Mouse (Mus musculus) intestine, embryonic 14.5 days (tissue): ENCODE measurements at regions not wholly inside any gene's neighbourhood (a gene's known extent, or its start where the extent isn't known, plus 50 kb on each side); places are given as distances from the start of the nearest gene placed in this dataset.
"Not testable (repeated sequence)": the region's sequence is repeated elsewhere in the genome, so short reads cannot be mapped to it uniquely, and the experiment has no call there.

Source experiments
- ATAC-seq: fragments of 200-750 bp; cut with Nextera tagmentation; replicated peaks from 2 replicates; pipeline ENCODE4 v1.8.0; 2017; ENCODE audit warnings: low read depth, moderate number of reproducible peaks, moderate TSS enrichment, moderate library complexity; ENCODE audit not compliant: low FRiP score, low TSS enrichment
- DNase-seq: peaks from one replicate; pipeline ENCODE4 v3.0.0-alpha.2; 2018; ENCODE audit warnings: low spot score
- H3K27ac ChIP-seq: fragments of 300-500 bp; sonication (generic); 2 replicates; pipeline ENCODE4 v1.5.1; 2014; ENCODE audit warnings: low read depth, mild to moderate bottlenecking, control low read depth
- H3K27me3 ChIP-seq: fragments of 300-500 bp; sonication (generic); replicated peaks from 2 replicates; pipeline ENCODE4 v1.6.1; 2014; ENCODE audit warnings: low read length, control low read depth; ENCODE audit not compliant: control insufficient read depth, insufficient read depth
- H3K36me3 ChIP-seq: fragments of 300-500 bp; sonication (generic); 2 replicates; pipeline ENCODE4 v1.6.1; 2014; ENCODE audit warnings: low read length, control low read depth; ENCODE audit not compliant: control insufficient read depth, insufficient read depth
- H3K4me1 ChIP-seq: fragments of 300-500 bp; sonication (generic); replicated peaks from 2 replicates; pipeline ENCODE4 v1.6.1; 2014; ENCODE audit warnings: low read length, control low read depth, mixed read lengths; ENCODE audit not compliant: control insufficient read depth, insufficient read depth
- H3K4me2 ChIP-seq: fragments of 300-500 bp; sonication (generic); 2 replicates; pipeline ENCODE4 v1.6.1; 2014; ENCODE audit warnings: low read length
- H3K4me3 ChIP-seq: fragments of 300-500 bp; sonication (generic); 2 replicates; pipeline ENCODE4 v1.5.1; 2014; ENCODE audit warnings: low read depth, low read length, control low read depth, mixed read lengths
- H3K9ac ChIP-seq: fragments of 300-500 bp; sonication (generic); 2 replicates; pipeline ENCODE4 v1.6.1; 2014; ENCODE audit warnings: mild to moderate bottlenecking, low read length
- H3K9me3 ChIP-seq: fragments of 300-500 bp; sonication (generic); 2 replicates; pipeline ENCODE4 v1.6.1; 2016; ENCODE audit warnings: low read length, control low read depth; ENCODE audit not compliant: control insufficient read depth
- WGBS: fragments of 180-500 bp; shearing (Covaris S2); extraction: QIAGEN DNeasy Blood & Tissue Kit; methylation state at CpG from one replicate; pipeline ENCODE4 v1.1.7; 2014; 5-methylcytosine and 5-hydroxymethylcytosine counted together

GRCm38 (mm10) chr8:96092931-96093330, 204.6 kb upstream of the Got2 start:
- Histone ChIP-seq H3K4me3 (no peak overlapping the region), H3K36me3 (no peaks in the 10 kb centered on the region), H3K27me3 (no peaks in the 10 kb centered on the region), H3K9ac (no peak overlapping the region), H3K9me3 (no peaks in the 10 kb centered on the region), H3K4me1 (no peaks in the 10 kb centered on the region), H3K27ac (no peak overlapping the region), H3K4me2 (no peak overlapping the region)
- ATAC-seq (no peak), DNase-seq (no peak)
- 88% methylated on average over 3 of the region's 3 CpGs for WGBS

- no peak for ATAC-seq
- 93% methylated on average over 1 of the region's 1 CpGs for WGBS
- Histone ChIP-seq H3K4me1 (no peaks in the 10 kb centered on the region), H3K27ac (no peak overlapping the region), H3K27me3 (no peaks in the 10 kb centered on the region), H3K4me3 (no peak overlapping the region), H3K9me3 (no peaks in the 10 kb centered on the region), H3K9ac (no peak overlapping the region), H3K4me2 (no peak overlapping the region), H3K36me3 (no peaks in the 10 kb centered on the region)
- no peak for DNase-seq
Observed at GRCm38 (mm10) chr8:96090231-96090630, 201.9 kb upstream of the Got2 start.

GRCm38 (mm10) chr8:96068306-96068705, 180.0 kb upstream of the Got2 start:
- no peaks in the 10 kb centered on the region for H3K36me3 ChIP-seq
- H3K27ac ChIP-seq = no peak overlapping the region
- 75% methylated on average over 5 of the region's 5 CpGs for WGBS
- H3K4me1 ChIP-seq = no peaks in the 10 kb centered on the region
- DNase-seq (no peak), ATAC-seq (no peak)
- no peak overlapping the region for H3K4me3 ChIP-seq
- H3K9ac ChIP-seq = no peak overlapping the region
- no peak overlapping the region for H3K4me2 ChIP-seq
- no peaks in the 10 kb centered on the region for H3K9me3 ChIP-seq
- H3K27me3 ChIP-seq = no peaks in the 10 kb centered on the region

GRCm38 (mm10) chr8:96047686-96048085, 159.3 kb upstream of the Got2 start:
- Histone ChIP-seq H3K9ac (no peak overlapping the region), H3K9me3 (no peaks in the 10 kb centered on the region), H3K27ac (no peak overlapping the region), H3K4me2 (no peak overlapping the region), H3K4me1 (no peaks in the 10 kb centered on the region), H3K36me3 (no peaks in the 10 kb centered on the region), H3K27me3 (no peaks in the 10 kb centered on the region), H3K4me3 (no peak overlapping the region)
- ATAC-seq (no peak), DNase-seq (no peak)
- WGBS = 75% methylated on average over 3 of the region's 3 CpGs

- H3K27ac ChIP-seq = no peak overlapping the region
- WGBS = 11% methylated on average over 5 of the region's 5 CpGs
Observed at GRCm38 (mm10) chr8:96042335-96042734, 154.0 kb upstream of the Got2 start.

DNA sequence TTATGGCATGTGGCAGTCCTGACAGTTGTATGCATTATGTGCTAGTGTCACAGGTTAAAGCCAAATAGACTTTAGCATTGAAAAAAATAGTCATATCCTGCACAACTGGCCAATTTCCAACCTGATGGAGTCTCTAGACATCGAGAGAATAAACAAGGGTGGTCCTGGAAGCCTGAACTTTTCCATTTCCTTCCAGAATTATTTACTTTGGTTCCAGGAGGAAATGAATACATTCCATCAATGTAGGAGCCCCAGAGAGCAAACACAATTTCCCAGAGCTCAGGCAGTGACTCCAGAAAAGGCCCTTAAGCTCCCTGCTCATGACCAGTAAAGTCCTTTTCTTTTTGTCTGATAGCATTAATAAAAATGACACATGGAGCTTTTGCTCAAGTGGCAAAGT, 151.9 kb upstream of the Got2 start:
- H3K27ac ChIP-seq = no peak overlapping the region
- 11% methylated on average over 1 of the region's 1 CpGs for WGBS
- no peak overlapping the region for H3K9ac ChIP-seq
- H3K36me3 ChIP-seq = no peaks in the 10 kb centered on the region
- H3K4me2 ChIP-seq = no peak overlapping the region
- 0 out of 2 replicates have a peak, but pooled peaks cover 5% of the 10 kb centered on the region for H3K4me1 ChIP-seq
- no peaks in the 10 kb centered on the region for H3K27me3 ChIP-seq
- no peak overlapping the region for H3K4me3 ChIP-seq
- no peaks in the 10 kb centered on the region for H3K9me3 ChIP-seq
- ATAC-seq (no peak), DNase-seq (no peak)

More at GRCm38 (mm10) chr8:96042335-96042734, 154.0 kb upstream of the Got2 start:
- DNase-seq = no peak
- no peaks in the 10 kb centered on the region for H3K36me3 ChIP-seq
- H3K4me3 ChIP-seq = no peak overlapping the region
- no peak overlapping the region for H3K9ac ChIP-seq
- 0 out of 2 replicates have a peak, but pooled peaks cover 5% of the 10 kb centered on the region for H3K4me1 ChIP-seq
- no peak for ATAC-seq
- no peaks in the 10 kb centered on the region for H3K9me3 ChIP-seq
- no peak overlapping the region for H3K4me2 ChIP-seq
- H3K27me3 ChIP-seq = no peaks in the 10 kb centered on the region

DNA sequence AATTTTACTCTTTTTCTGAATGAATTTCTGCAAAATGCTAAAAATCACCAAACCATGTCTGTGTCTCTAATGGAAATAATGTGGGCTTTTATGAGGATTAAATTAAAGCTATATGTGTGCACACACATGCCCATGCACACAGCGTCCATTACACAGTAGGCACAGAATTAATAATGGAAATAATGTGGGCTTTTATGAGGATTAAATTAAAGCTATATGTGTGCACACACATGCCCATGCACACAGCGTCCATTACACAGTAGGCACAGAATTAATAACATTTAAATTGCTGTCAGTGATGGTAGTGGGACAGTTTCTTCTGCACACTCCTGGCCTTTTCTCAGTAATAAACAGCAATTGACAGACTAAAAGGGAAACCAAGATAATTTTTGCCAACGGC, 130.4 kb upstream of the Got2 start:
- H3K4me1 ChIP-seq, H3K4me2 ChIP-seq, ATAC-seq, H3K27me3 ChIP-seq, H3K9me3 ChIP-seq, H3K9ac ChIP-seq, H3K36me3 ChIP-seq, DNase-seq, H3K4me3 ChIP-seq, H3K27ac ChIP-seq: not testable (repeated sequence)
- 87% methylated on average over 3 of the region's 3 CpGs for WGBS

DNA sequence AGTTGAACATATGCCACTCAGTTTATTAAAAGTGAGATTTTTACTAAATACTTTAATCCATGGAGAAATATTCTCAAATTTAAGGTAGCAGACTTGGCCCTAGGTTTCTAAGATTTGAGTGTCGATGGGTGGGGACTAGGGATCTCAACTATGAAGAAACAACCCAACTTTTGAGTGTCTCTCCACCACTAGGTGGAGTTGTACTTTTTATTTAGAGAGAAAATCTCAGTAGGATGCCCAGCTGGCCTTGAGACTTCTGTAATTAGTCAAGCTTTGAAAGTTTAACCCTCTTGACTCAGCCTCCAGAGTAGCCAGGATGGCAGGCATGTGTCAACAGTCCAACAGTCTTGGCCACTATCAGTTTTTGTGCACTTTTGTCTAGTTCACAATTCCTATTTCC, 123.7 kb upstream of the Got2 start:
- Histone ChIP-seq H3K9me3 (no peaks in the 10 kb centered on the region), H3K4me1 (no peaks in the 10 kb centered on the region), H3K27ac (no peak overlapping the region), H3K4me3 (no peak overlapping the region), H3K36me3 (no peaks in the 10 kb centered on the region), H3K27me3 (no peaks in the 10 kb centered on the region), H3K9ac (no peak overlapping the region), H3K4me2 (no peak overlapping the region)
- DNase-seq = no peak
- 89% methylated on average over 1 of the region's 1 CpGs for WGBS
- no peak for ATAC-seq

DNA sequence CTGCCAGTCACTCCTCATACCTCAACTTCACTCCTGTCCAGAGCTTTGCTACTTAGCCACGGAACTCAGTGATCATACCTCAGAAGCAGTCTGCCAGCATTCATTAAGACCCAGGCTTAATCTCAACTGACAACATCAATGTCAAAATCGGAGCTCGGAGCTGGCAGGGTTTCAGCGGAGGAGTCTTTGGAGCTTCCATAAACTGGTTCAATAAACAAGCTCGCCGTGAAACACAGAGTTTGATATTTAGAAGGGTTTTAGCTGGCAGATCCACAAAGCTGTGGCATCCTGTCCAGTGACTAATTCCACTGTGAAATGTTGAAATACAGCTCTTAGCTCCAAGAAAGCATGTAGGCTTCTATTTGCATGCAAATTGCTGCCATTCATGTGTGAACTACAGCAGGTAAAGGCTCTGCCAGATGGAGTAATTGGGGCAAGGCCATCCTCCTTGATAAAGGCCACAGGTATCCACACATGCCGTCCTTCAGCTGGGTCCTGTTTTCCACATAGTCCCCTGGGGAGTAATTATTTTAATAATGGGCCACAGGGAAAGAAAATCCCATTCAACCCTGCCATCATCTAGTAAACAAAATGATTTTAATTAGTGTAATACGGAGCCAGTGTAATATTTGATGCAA, 103.6 kb upstream of the Got2 start:
- DNase-seq (peak; percentile 37), ATAC-seq (no peak)
- Histone ChIP-seq H3K9ac (no peak overlapping the region), H3K9me3 (no peaks in the 10 kb centered on the region), H3K27me3 (no peaks in the 10 kb centered on the region), H3K4me2 (no peak overlapping the region), H3K4me3 (no peak overlapping the region), H3K36me3 (no peaks in the 10 kb centered on the region), H3K4me1 (no peaks in the 10 kb centered on the region), H3K27ac (no peak overlapping the region)
- WGBS = 81% methylated on average over 8 of the region's 8 CpGs
